Mouse (Mus musculus) brain, embryonic 14.5 days (tissue): ENCODE measurements at regions not wholly inside any gene's neighbourhood (a gene's known extent, or its start where the extent isn't known, plus 50 kb on each side); places are given as distances from the start of the nearest gene placed in this dataset.

Source experiments
- CTCF ChIP-seq: fragments of 200-500 bp; IDR thresholded peaks from 2 replicates; pipeline ENCODE4 v1.5.1; 2012; ENCODE audit warnings: inconsistent platforms, mild to moderate bottlenecking, moderate library complexity, borderline replicate concordance; ENCODE audit not compliant: insufficient read depth, insufficient read length; ENCODE audit errors: extremely low read depth
- POLR2A ChIP-seq: fragments of 200-500 bp; IDR thresholded peaks from 2 replicates; pipeline ENCODE4 v1.6.1; 2012; ENCODE audit warnings: mild to moderate bottlenecking, inconsistent platforms, borderline replicate concordance; ENCODE audit not compliant: poor library complexity, insufficient read depth, insufficient read length, severe bottlenecking; ENCODE audit errors: extremely low read depth

GRCm38 (mm10) chr17:64505956-64506355 lies 94.6 kb upstream of the Man2a1 start:
- TF ChIP-seq POLR2A (no peak), CTCF (no peak)
